Mouse (Mus musculus) layer of hippocampus, adult 11-12 months (tissue): ENCODE data around the gene Eddm3b.

Experiments
- DNase-seq: peaks from one replicate; pipeline ENCODE4 v3.0.0; 2022; ENCODE audit warnings: low spot score

Gene Eddm3b

GRCm38 (mm10) chr14:51094096-51094875 lies 19.9 kb upstream of the Eddm3b start:
- DNase-seq, result peak; percentile 46

GRCm38 (mm10) chr14:51094921-51095320 lies 19.3 kb upstream of the Eddm3b start:
- no peak for DNase-seq

- DNase-seq, result no peak
These were observed 18.3 kb upstream of the Eddm3b start for GRCm38 (mm10) chr14:51095736-51096524.

GRCm38 (mm10) chr14:51098300-51098699 lies 15.9 kb upstream of the Eddm3b start:
- peak; percentile 96 for DNase-seq

- no peak for DNase-seq
These were observed 15.3 kb upstream of the Eddm3b start for GRCm38 (mm10) chr14:51098921-51099320.

- DNase-seq, result no peak
These were observed 12.9 kb upstream of the Eddm3b start for GRCm38 (mm10) chr14:51101284-51101683.

GRCm38 (mm10) chr14:51103217-51103616 lies 11.0 kb upstream of the Eddm3b start:
- peak; percentile 86 for DNase-seq

GRCm38 (mm10) chr14:51104366-51104765 lies 9.9 kb upstream of the Eddm3b start:
- DNase-seq, result no peak

- DNase-seq, result no peak
These were observed 7.7 kb upstream of the Eddm3b start for GRCm38 (mm10) chr14:51106449-51106967.

GRCm38 (mm10) chr14:51111966-51112365 lies 2.3 kb upstream of the Eddm3b start:
- DNase-seq, result no peak

- DNase-seq, result no peak
These were observed 750 bp upstream of the Eddm3b start for GRCm38 (mm10) chr14:51113476-51113875.

- DNase-seq, result no peak
These were observed 11.5 kb downstream of the Eddm3b start for GRCm38 (mm10) chr14:51125684-51126083.

- no peak for DNase-seq
These were observed 13.5 kb downstream of the Eddm3b start for GRCm38 (mm10) chr14:51127648-51128258.

GRCm38 (mm10) chr14:51128775-51129623 lies 14.8 kb downstream of the Eddm3b start:
- DNase-seq, result no peak

- DNase-seq, result no peak
These were observed 15.4 kb downstream of the Eddm3b start for GRCm38 (mm10) chr14:51129624-51129975.

GRCm38 (mm10) chr14:51130315-51130940 lies 16.2 kb downstream of the Eddm3b start:
- no peak for DNase-seq

- DNase-seq, result no peak
These were observed 17.0 kb downstream of the Eddm3b start for GRCm38 (mm10) chr14:51131086-51131815.

- DNase-seq, result no peak
These were observed 18.1 kb downstream of the Eddm3b start for GRCm38 (mm10) chr14:51132372-51132771.

- DNase-seq, result no peak
These were observed 26.1 kb downstream of the Eddm3b start for GRCm38 (mm10) chr14:51140342-51140741.

- DNase-seq, result no peak
These were observed 27.9 kb downstream of the Eddm3b start for GRCm38 (mm10) chr14:51142119-51142518.

- DNase-seq, result no peak
These were observed 28.3 kb downstream of the Eddm3b start for GRCm38 (mm10) chr14:51142568-51142967.
